Mouse (Mus musculus) bone marrow, adult 2 months (tissue): ENCODE measurements at regions not wholly inside any gene's neighbourhood (a gene's known extent, or its start where the extent isn't known, plus 50 kb on each side); places are given as distances from the start of the nearest gene placed in this dataset.

Experiments used
- H3K27ac ChIP-seq: fragments of 200-500 bp; 2 replicates; pipeline ENCODE4 v1.5.1; 2012; ENCODE audit warnings: low read depth, mild to moderate bottlenecking, control low read depth, inconsistent platforms, low read length; ENCODE audit not compliant: control insufficient read depth, poor library complexity, insufficient read depth
- H3K4me1 ChIP-seq: fragments of 200-500 bp; 2 replicates; pipeline ENCODE4 v1.6.1; 2011; ENCODE audit warnings: low read length; ENCODE audit not compliant: control insufficient read depth, insufficient read depth
- H3K4me3 ChIP-seq: fragments of 200-500 bp; replicated peaks from 2 replicates; pipeline ENCODE3; 2011; ENCODE audit warnings: mild to moderate bottlenecking, low read depth, low read length, control low read depth; ENCODE audit not compliant: control insufficient read depth
- CTCF ChIP-seq: fragments of 200-500 bp; IDR thresholded peaks from 2 replicates; pipeline ENCODE4 v1.5.1; 2011; ENCODE audit warnings: low read length, control low read depth; ENCODE audit not compliant: control insufficient read depth, insufficient read depth
- POLR2A ChIP-seq: fragments of 200-500 bp; IDR thresholded peaks from 2 replicates; pipeline ENCODE4 v1.6.1; 2011; ENCODE audit warnings: low read depth, mild to moderate bottlenecking, control low read depth, low read length, borderline replicate concordance; ENCODE audit not compliant: control insufficient read depth
- WGBS: fragments of 180-500 bp; shearing (Covaris S2); methylation state at CpG from one replicate; pipeline ENCODE4 v1.1.7; 2018; 5-methylcytosine and 5-hydroxymethylcytosine counted together

- 45% methylated on average over 1 of the region's 1 CpGs for WGBS
- Histone ChIP-seq H3K4me1 (no peaks in the 10 kb centered on the region), H3K4me3 (no peak overlapping the region), H3K27ac (no peak overlapping the region)
- TF ChIP-seq POLR2A: no peak
- no peak for TF ChIP-seq CTCF
Measured at GRCm38 (mm10) chr14:72300026-72300425, 191.6 kb downstream of the Gm9195 start.

GRCm38 (mm10) chr14:72294631-72295030 is 197.0 kb downstream of the Gm9195 start:
- 21% methylated on average over 6 of the region's 6 CpGs for WGBS
- no peak overlapping the region for H3K4me3 ChIP-seq
- no peak overlapping the region for H3K27ac ChIP-seq
- no peak for TF ChIP-seq CTCF
- TF ChIP-seq POLR2A: no peak
- H3K4me1 ChIP-seq: no peaks in the 10 kb centered on the region

DNA sequence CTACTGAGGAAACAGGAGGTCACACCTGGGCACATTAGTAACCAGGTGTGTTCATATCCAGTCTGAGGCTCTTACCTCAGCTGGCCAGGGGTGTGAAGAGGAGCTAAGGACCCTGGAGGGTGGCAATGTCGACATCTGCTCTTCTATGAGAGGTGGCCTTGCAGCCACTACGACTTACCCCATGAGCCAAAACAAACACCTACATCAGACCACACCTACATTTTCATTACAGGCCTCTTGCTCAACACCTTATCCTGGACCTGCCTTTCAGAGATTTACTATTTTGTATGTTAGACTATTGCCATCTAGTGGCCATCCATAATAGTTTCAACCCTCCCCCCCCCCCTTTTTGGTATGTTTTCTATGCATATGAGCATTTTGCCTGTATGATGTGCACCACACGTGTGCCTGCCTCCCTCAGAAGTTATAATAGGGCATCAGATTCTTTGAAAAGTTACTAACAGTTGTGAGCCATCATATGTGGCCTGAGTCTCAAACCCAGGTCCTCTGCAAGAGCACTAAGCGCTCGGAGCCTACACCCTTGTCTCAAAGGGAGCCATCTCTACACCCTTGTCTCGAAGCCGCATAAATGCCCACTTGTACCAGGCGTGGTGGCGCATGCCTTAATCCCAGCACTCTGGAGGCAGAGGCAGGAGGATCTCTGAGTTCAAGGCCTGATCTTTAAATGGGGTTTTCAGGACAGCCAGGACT is 197.8 kb downstream of the Gm9195 start:
- no peak overlapping the region for H3K27ac ChIP-seq
- TF ChIP-seq POLR2A (no peak), CTCF (no peak)
- H3K4me3 ChIP-seq: no peak overlapping the region
- WGBS: 58% methylated on average over 9 of the region's 9 CpGs
- H3K4me1 ChIP-seq: no peaks in the 10 kb centered on the region

DNA sequence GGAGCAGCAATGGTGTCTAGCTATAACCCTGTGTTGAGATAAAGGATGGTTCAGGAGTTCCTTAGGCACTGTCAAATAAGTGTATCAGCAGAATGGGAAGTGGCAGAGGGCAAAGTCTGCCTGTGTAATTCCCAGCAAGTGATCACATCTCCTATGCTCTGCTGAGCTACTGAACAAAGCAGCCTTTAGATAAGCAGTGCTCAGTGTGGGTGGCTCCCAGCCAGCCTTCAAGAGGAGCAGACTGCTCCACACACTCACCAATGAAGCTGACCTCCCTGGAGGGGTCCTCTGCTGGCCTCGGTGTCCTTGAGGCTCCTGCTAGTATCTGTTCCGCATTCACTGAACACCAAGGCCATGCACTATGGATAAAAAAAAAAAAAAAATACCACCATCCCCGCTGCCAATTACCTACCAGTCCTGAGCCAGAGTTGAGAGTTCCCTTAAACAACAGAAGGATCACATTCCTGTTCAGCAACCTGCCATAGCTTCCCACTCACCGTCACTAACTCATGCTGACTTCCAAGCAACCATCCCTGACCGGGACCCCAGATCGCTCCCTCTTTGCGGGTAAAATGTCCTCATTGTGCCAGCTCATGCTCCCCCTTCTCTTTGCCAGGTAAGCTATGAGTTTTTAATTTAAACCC is 198.9 kb downstream of the Gm9195 start:
- Histone ChIP-seq H3K4me3 (no peak overlapping the region), H3K4me1 (no peaks in the 10 kb centered on the region), H3K27ac (no peak overlapping the region)
- whole genome bisulfite sequencing: 85% methylated on average over 7 of the region's 7 CpGs
- TF ChIP-seq POLR2A (no peak), CTCF (no peak)

DNA sequence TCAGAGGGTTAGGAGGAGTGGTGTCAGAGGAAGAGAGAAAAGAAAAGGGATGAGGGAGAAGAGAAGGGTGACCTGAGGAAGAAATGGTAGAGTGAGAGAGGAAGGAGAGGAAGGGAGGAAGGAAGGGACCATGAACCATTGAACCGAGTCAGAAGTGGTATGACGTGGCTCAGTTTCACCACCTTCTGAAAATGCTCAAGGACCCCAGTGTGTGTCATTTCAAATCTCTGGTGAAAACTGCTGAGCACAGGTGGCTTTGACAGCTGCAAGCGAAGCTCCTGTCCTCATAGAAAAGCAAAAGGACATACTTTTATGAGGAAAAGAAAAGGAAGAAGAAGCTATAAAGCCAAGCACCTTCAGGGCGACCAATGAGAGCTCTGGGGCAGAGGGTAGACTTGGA is 214.3 kb downstream of the Gm9195 start:
- no peaks in the 10 kb centered on the region for H3K4me1 ChIP-seq
- 62% methylated on average over 4 of the region's 4 CpGs for WGBS
- no peak overlapping the region for H3K27ac ChIP-seq
- no peak overlapping the region for H3K4me3 ChIP-seq
- TF ChIP-seq POLR2A: no peak
- TF ChIP-seq CTCF: no peak

GRCm38 (mm10) chr14:72259255-72259654 is 232.4 kb downstream of the Gm9195 start:
- Histone ChIP-seq H3K4me3 (no peak overlapping the region), H3K27ac (no peak overlapping the region), H3K4me1 (no peaks in the 10 kb centered on the region)
- WGBS: 47% methylated on average over 2 of the region's 2 CpGs
- TF ChIP-seq CTCF (no peak), POLR2A (no peak)

DNA sequence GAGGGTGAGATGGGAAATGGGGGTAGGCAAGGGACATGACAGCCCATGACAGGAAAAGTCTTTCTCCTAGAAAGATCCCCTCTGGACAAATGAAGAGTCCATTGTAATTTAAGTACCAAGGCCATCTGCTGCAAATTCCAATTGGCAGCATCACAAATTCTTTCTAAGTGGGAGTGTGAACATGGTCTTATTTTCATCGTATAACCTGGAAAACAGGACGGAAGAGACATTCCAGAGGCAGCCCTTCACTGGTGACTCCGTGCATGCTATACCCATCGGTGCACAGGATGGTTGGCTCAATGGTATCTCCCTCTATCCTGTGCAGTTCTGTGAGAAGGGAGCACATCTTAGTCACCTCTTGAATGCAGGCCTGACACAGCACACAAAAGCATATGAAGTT is 249.8 kb downstream of the Gm9195 start:
- TF ChIP-seq POLR2A (no peak), CTCF (no peak)
- H3K27ac ChIP-seq: no peak overlapping the region
- no peak overlapping the region for H3K4me3 ChIP-seq
- 93% methylated on average over 4 of the region's 4 CpGs for WGBS
- no peaks in the 10 kb centered on the region for H3K4me1 ChIP-seq

DNA sequence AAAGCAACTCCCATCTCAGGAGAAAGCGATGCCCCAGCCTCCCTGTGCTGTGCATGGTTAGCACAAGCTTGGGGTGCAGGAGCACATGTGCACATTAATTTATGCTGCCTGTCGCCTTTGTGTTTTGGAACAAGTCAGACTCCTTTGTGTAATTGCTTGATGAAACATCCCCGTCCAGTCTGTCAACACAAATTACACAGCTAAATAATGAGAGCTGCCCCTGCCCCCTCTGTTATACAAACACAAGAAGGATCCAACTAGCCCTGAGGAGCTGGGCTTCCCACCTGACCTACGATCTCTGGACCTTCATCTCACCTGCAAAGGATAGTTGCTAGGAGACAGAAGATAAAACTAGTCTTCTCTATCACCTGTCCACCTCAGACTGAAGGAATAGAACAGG is 251.4 kb downstream of the Gm9195 start:
- no peak overlapping the region for H3K4me3 ChIP-seq
- no peak for TF ChIP-seq POLR2A
- no peak for TF ChIP-seq CTCF
- no peak overlapping the region for H3K27ac ChIP-seq
- 66% methylated on average over 4 of the region's 4 CpGs for WGBS
- H3K4me1 ChIP-seq: no peaks in the 10 kb centered on the region
